Mouse (Mus musculus) urinary bladder, adult 2 months (tissue): ENCODE data around the gene Prmt9. TPM values are rescaled to one million over a fixed set of nuclear protein-coding genes. Genes with fewer than 3 reads are reported as not detected.

Source experiments
- polyA plus RNA-seq: library from polyadenylated mRNA; depleted of rRNA; stranded (reverse); fragments of >200 nt; gene quantifications from 2 replicates; pipeline ENCODE4 v1.2.3, GENCODE M21; 2012; rRNA removed

Prmt9 gene
- polyA plus RNA-seq, 1 experiment: 12.0 TPM

Other genes with a start within 250 kb of the Prmt9 start
- 43.8 and 46.6 TPM in 2 replicates for gene Arhgap10, start 31.4 kb upstream of the Prmt9 start, polyA plus RNA-seq
- 24.0 and 24.7 TPM in 2 replicates for gene Tmem184c, start 61.3 kb downstream of the Prmt9 start, polyA plus RNA-seq
- 10.1 and 12.0 TPM in 2 replicates for gene Ednra, start 175.1 kb downstream of the Prmt9 start, polyA plus RNA-seq